Mouse (Mus musculus): Measurements from ENCODE around the gene Plin5. TPM values are rescaled to one million over a fixed set of nuclear protein-coding genes. Genes with fewer than 3 reads are reported as not detected.
"Not testable (repeated sequence)": the region's sequence is repeated elsewhere in the genome, so short reads cannot be mapped to it uniquely, and the experiment has no call there.

The Plin5 gene
- polyA plus RNA-seq, 1 experiment from 2014 or later = 57.3 TPM

GRCm38 (mm10) chr17:56096883-56097282 lies 20.5 kb downstream of the Plin5 start:
- 85% methylated on average over 12 of the region's 12 CpGs for WGBS (ENCODE audit: insufficient replicate concordance)
- no peak for TF ChIP-seq EP300 (IDR thresholded peaks at IDR 0.05; ENCODE audit: low read depth)
- no peak for TF ChIP-seq CTCF (IDR thresholded peaks at IDR 0.05; ENCODE audit: low read depth)
- no peak overlapping the region for H3K4me3 ChIP-seq (ENCODE audit: low read depth, low read length)

DNA sequence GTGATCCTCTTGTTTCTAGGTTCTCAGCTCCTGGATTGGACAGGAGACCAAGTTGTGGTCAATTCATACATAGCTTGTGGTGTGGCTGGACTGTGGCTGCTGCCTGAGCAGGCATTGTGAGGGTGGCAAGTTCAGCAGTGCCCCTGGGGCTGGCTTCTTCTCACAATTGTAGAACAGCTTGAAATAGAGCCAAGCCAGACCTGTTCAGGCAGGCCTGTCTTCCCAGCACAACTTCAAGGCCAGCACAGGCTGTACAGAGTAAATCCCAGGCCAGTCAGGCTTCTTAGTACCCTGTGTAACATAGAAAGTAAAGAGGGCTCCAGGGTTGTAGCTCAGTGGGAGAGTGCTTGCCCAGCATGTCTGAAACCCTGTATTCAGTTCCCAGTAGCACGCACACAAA lies 24.6 kb downstream of the Plin5 start:
- WGBS (ENCODE audit: insufficient replicate concordance) = 96% methylated on average over 1 of the region's 1 CpGs
- Histone ChIP-seq H3K27me3 (ENCODE audit: insufficient read depth, low read length) (no peaks in the 10 kb centered on the region), H3K4me1 (ENCODE audit: insufficient read depth) (no peaks in the 10 kb centered on the region), H3K4me3 (ENCODE audit: low read depth, low read length) (no peak overlapping the region), H3K27ac (ENCODE audit: low read depth) (no peak overlapping the region), H3K4me2 (ENCODE audit: low read depth, low read length) (no peak overlapping the region), H3K9me3 (ENCODE audit: low read length) (no peaks in the 10 kb centered on the region), H3K36me3 (replicated peaks; ENCODE audit: insufficient read depth, low read length) (peaks cover 23% of the 10 kb centered on the region), H3K9ac (replicated peaks) (no peak overlapping the region)
- TF ChIP-seq EP300 (IDR thresholded peaks at IDR 0.05; ENCODE audit: low read depth) (no peak), CTCF (IDR thresholded peaks at IDR 0.05; ENCODE audit: low read depth) (no peak)
- DNase-seq = no peak
- no peak for ATAC-seq

More at GRCm38 (mm10) chr17:56096883-56097282, 20.5 kb downstream of the Plin5 start:
- ATAC-seq (no peak), DNase-seq (no peak)
- Histone ChIP-seq H3K9ac (replicated peaks) (no peak overlapping the region), H3K36me3 (replicated peaks; ENCODE audit: insufficient read depth, low read length) (peaks cover 48% of the 10 kb centered on the region), H3K27ac (ENCODE audit: low read depth) (no peak overlapping the region), H3K27me3 (ENCODE audit: insufficient read depth, low read length) (no peaks in the 10 kb centered on the region), H3K9me3 (ENCODE audit: low read length) (no peaks in the 10 kb centered on the region), H3K4me1 (ENCODE audit: insufficient read depth) (no peaks in the 10 kb centered on the region), H3K4me2 (ENCODE audit: low read depth, low read length) (no peak overlapping the region)

GRCm38 (mm10) chr17:56092312-56092711 lies 25.1 kb downstream of the Plin5 start:
- DNase-seq = no peak
- TF ChIP-seq EP300 (IDR thresholded peaks at IDR 0.05; ENCODE audit: low read depth) = no peak
- TF ChIP-seq CTCF (IDR thresholded peaks at IDR 0.05; ENCODE audit: low read depth) = no peak
- H3K4me2 ChIP-seq (ENCODE audit: low read depth, low read length) = no peak overlapping the region
- H3K4me1 ChIP-seq (ENCODE audit: insufficient read depth) = no peaks in the 10 kb centered on the region
- H3K27me3 ChIP-seq (ENCODE audit: insufficient read depth, low read length) = no peaks in the 10 kb centered on the region
- 94% methylated on average over 1 of the region's 1 CpGs for WGBS (ENCODE audit: insufficient replicate concordance)
- no peaks in the 10 kb centered on the region for H3K9me3 ChIP-seq (ENCODE audit: low read length)
- no peak overlapping the region for H3K27ac ChIP-seq (ENCODE audit: low read depth)
- H3K9ac ChIP-seq (replicated peaks) = no peak overlapping the region
- H3K4me3 ChIP-seq (ENCODE audit: low read depth, low read length) = no peak overlapping the region
- peaks cover 20% of the 10 kb centered on the region for H3K36me3 ChIP-seq (replicated peaks; ENCODE audit: insufficient read depth, low read length)
- no peak for ATAC-seq

DNA sequence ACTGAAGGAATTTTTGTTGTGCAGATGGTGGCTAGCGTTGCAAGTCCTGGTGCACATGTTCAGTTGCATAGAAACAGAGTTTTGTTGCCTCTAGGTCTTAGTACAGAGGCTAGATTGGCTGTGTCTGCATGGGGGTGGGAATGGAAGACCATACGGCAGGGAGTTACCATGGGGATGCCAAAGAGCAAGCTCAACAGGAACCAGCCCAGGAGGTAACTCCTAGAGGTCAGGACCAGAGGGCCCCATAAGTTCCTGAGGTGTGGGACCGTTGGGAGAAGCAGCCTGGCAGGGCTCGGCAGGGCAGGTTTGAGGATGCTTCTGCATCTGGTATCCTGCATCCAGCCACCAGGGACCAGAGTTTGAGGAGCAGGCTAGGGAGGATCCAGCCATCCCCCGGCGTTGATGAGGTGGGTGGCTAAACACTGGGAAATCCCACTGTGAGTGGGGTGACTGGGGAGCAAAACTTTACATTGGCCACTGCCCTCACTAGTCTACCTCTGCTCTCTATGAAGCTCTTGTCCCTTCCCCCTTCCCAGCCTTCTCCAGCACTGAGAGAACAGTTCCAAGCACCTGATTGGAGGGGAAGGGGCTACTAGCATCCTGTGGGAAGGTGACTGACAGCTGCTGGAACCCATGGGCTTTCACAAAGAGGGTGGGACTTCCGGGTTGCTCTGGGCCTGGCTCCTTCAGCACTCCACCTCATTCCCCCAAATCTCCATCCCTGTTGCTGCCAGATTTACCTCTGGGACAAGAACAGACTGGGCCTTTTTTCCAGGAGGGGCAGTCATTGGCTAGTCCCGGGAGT lies 36.4 kb downstream of the Plin5 start:
- ATAC-seq (no peak), DNase-seq (peak; percentile 38)
- Histone ChIP-seq H3K27me3 (ENCODE audit: insufficient read depth, low read length) (no peaks in the 10 kb centered on the region), H3K4me1 (ENCODE audit: insufficient read depth) (peaks cover 20% of the 10 kb centered on the region), H3K9me3 (ENCODE audit: low read length) (no peaks in the 10 kb centered on the region), H3K4me2 (ENCODE audit: low read depth, low read length) (peak overlapping the region; percentile 99), H3K36me3 (replicated peaks; ENCODE audit: insufficient read depth, low read length) (peaks cover 10% of the 10 kb centered on the region), H3K4me3 (ENCODE audit: low read depth, low read length) (peak overlapping the region; percentile 82), H3K27ac (ENCODE audit: low read depth) (no peak overlapping the region), H3K9ac (replicated peaks) (peak overlapping the region; percentile 91)
- no peak for TF ChIP-seq CTCF (IDR thresholded peaks at IDR 0.05; ENCODE audit: low read depth)
- no peak for TF ChIP-seq EP300 (IDR thresholded peaks at IDR 0.05; ENCODE audit: low read depth)
- 16% methylated on average over 8 of the region's 8 CpGs for WGBS (ENCODE audit: insufficient replicate concordance)

DNA sequence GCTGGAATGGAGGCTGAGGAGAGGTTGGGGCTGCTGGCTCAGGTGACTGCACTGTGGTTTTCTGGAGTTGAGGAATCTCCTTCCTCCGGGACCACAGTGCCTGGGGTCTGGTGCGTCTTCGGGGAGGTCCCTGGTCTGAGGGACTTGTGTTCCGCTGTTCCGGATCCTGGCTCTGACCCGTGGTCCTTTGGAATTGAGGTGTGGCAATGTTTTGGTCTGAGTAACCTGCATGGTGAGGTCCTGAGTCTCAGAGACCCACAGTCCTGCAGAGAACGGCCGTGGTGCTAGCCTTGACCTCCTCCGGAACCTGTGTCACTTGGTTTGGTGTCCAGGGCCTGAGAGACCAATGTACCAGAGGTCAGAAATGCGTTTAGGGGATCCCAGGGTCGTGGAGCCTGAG lies 37.5 kb downstream of the Plin5 start:
- peak overlapping the region; percentile 88 for H3K27ac ChIP-seq (ENCODE audit: low read depth)
- peak; percentile 38 for DNase-seq

GRCm38 (mm10) chr17:56078880-56079795 lies 38.3 kb downstream of the Plin5 start, which contains the start of gene Hdgfl2:
Hdgfl2 (plus strand) TSS chr17:56079634.
- Histone ChIP-seq H3K36me3 (replicated peaks; ENCODE audit: insufficient read depth, low read length) (peaks cover 7% of the 10 kb centered on the region), H3K9me3 (ENCODE audit: low read length) (no peaks in the 10 kb centered on the region), H3K27ac (ENCODE audit: low read depth) (peak within 1 kb of the TSS; percentile 89), H3K9ac (replicated peaks) (peak within 1 kb of the TSS; percentile 91), H3K4me1 (ENCODE audit: insufficient read depth) (peaks cover 30% of the 10 kb centered on the region), H3K4me2 (ENCODE audit: low read depth, low read length) (peak within 1 kb of the TSS; percentile 99), H3K27me3 (ENCODE audit: insufficient read depth, low read length) (no peaks in the 10 kb centered on the region), H3K4me3 (ENCODE audit: low read depth, low read length) (peak within 1 kb of the TSS; percentile 82)
- WGBS (ENCODE audit: insufficient replicate concordance) = 0% methylated on average over 59 of the region's 61 CpGs
- ATAC-seq (peak; percentile 89), DNase-seq (peak; percentile 99)
- TF ChIP-seq CTCF (IDR thresholded peaks at IDR 0.05; ENCODE audit: low read depth) = no peak
- TF ChIP-seq EP300 (IDR thresholded peaks at IDR 0.05; ENCODE audit: low read depth) = peak; percentile 64; the same call in 1 of the 2 replicates

More for the DNA sequence above, 37.5 kb downstream of the Plin5 start:
- H3K4me1 ChIP-seq (ENCODE audit: insufficient read depth) = peaks cover 27% of the 10 kb centered on the region
- peak overlapping the region; percentile 82 for H3K4me3 ChIP-seq (ENCODE audit: low read depth, low read length)
- H3K36me3 ChIP-seq (replicated peaks; ENCODE audit: insufficient read depth, low read length) = peaks cover 10% of the 10 kb centered on the region
- no peak for ATAC-seq
- H3K9me3 ChIP-seq (ENCODE audit: low read length) = no peaks in the 10 kb centered on the region
- H3K27me3 ChIP-seq (ENCODE audit: insufficient read depth, low read length) = no peaks in the 10 kb centered on the region
- peak overlapping the region; percentile 99 for H3K4me2 ChIP-seq (ENCODE audit: low read depth, low read length)
- under 1% methylated on average over 11 of the region's 11 CpGs for WGBS (ENCODE audit: insufficient replicate concordance)
- peak overlapping the region; percentile 91 for H3K9ac ChIP-seq (replicated peaks)
- no peak for TF ChIP-seq EP300 (IDR thresholded peaks at IDR 0.05; ENCODE audit: low read depth)
- TF ChIP-seq CTCF (IDR thresholded peaks at IDR 0.05; ENCODE audit: low read depth) = no peak

DNA sequence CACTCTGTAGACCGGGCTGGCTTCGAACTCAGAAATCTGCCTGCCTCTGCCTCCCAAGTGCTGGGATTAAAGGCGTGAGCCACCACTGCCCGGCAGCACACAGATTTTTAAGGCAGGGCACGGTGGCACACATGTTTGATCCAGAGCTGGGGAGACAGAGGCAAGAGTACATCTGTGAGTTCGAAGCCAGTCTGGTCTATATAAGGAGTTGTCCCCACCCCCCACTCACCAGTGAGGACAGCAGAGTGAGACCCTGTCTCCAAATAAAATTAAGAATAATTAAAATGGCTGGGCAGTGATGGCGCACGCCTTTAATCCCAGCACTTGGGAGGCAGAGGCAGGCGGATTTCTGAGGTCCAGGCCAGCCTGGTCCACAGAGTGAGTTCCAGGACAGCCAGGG lies 39.0 kb downstream of the Plin5 start:
- not testable (repeated sequence) for DNase-seq; H3K27me3 ChIP-seq (ENCODE audit: insufficient read depth, low read length); H3K9me3 ChIP-seq (ENCODE audit: low read length); H3K36me3 ChIP-seq (replicated peaks; ENCODE audit: insufficient read depth, low read length); ATAC-seq
- peak overlapping the region; percentile 42 for H3K4me3 ChIP-seq (ENCODE audit: low read depth, low read length)
- H3K4me1 ChIP-seq (ENCODE audit: insufficient read depth) = peaks cover 35% of the 10 kb centered on the region
- H3K9ac ChIP-seq (replicated peaks) = 0 out of 2 replicates have a peak overlapping the region, but pooled peaks have one; percentile 38
- H3K4me2 ChIP-seq (ENCODE audit: low read depth, low read length) = peak overlapping the region; percentile 66
- H3K27ac ChIP-seq (ENCODE audit: low read depth) = peak overlapping the region; percentile 89
- WGBS (ENCODE audit: insufficient replicate concordance) = 58% methylated on average over 9 of the region's 9 CpGs

Measured in liver, postnatal 0 days (tissue).